Mouse (Mus musculus) macrophage (primary cell): ENCODE measurements around the gene Gm13090. TPM values are rescaled to one million over a fixed set of nuclear protein-coding genes. Genes with fewer than 3 reads are reported as not detected.

Experiments used
- H3K27ac ChIP-seq: fragments of 350-480 bp; formaldehyde crosslinking; 2 replicates; pipeline ENCODE4 v1.9.0; 2021
- H3K36me3 ChIP-seq: fragments of 350-480 bp; formaldehyde crosslinking; 2 replicates; pipeline ENCODE4 v1.9.0; 2021; ENCODE audit errors: inconsistent target
- H3K4me3 ChIP-seq: fragments of 350-480 bp; formaldehyde crosslinking; 2 replicates; pipeline ENCODE4 v1.9.0; 2021; ENCODE audit errors: inconsistent target
- H3K79me2 ChIP-seq: fragments of 350-480 bp; formaldehyde crosslinking; 2 replicates; pipeline ENCODE4 v1.9.0; 2021; ENCODE audit errors: inconsistent target
- WGBS: methylation state at CpG from one replicate; pipeline ENCODE4 v1.1.7; 2026; ENCODE audit warnings: inconsistent platforms; ENCODE audit not compliant: missing documents; 5-methylcytosine and 5-hydroxymethylcytosine counted together
- polyA plus RNA-seq: library from polyadenylated mRNA; stranded (reverse); fragments of 250-400 nt; gene quantifications from 3 replicates; pipeline ENCODE4 v1.2.4, GENCODE M21; 2018; ENCODE audit warnings: inconsistent platforms

Gm13090 gene
- polyA plus RNA-seq, 1 experiment from 2014 or later, result not detected

- WGBS, result 97% methylated on average over 15 of the region's 15 CpGs
- Histone ChIP-seq H3K79me2 (no peaks in the 10 kb centered on the region), H3K36me3 (no peaks in the 10 kb centered on the region), H3K4me3 (no peak overlapping the region), H3K27ac (no peak overlapping the region)
Observed at GRCm38 (mm10) chr4:151074817-151075216, 14.6 kb upstream of the Gm13090 start.

GRCm38 (mm10) chr4:151081355-151081754 lies 8.0 kb upstream of the Gm13090 start:
- WGBS, result 92% methylated on average over 2 of the region's 2 CpGs
- Histone ChIP-seq H3K27ac (no peak overlapping the region), H3K79me2 (no peaks in the 10 kb centered on the region), H3K36me3 (no peaks in the 10 kb centered on the region), H3K4me3 (no peak overlapping the region)

GRCm38 (mm10) chr4:151081977-151082376 lies 7.4 kb upstream of the Gm13090 start:
- Histone ChIP-seq H3K27ac (no peak overlapping the region), H3K4me3 (no peak overlapping the region), H3K36me3 (no peaks in the 10 kb centered on the region), H3K79me2 (no peaks in the 10 kb centered on the region)
- WGBS, result 92% methylated on average over 13 of the region's 13 CpGs

GRCm38 (mm10) chr4:151083027-151083426 lies 6.3 kb upstream of the Gm13090 start:
- 93% methylated on average over 5 of the region's 5 CpGs for WGBS
- H3K27ac ChIP-seq, result no peak overlapping the region
- no peak overlapping the region for H3K4me3 ChIP-seq
- no peaks in the 10 kb centered on the region for H3K36me3 ChIP-seq
- no peaks in the 10 kb centered on the region for H3K79me2 ChIP-seq

- no peaks in the 10 kb centered on the region for H3K36me3 ChIP-seq
- H3K4me3 ChIP-seq, result no peak overlapping the region
- 89% methylated on average over 1 of the region's 1 CpGs for WGBS
- no peak overlapping the region for H3K27ac ChIP-seq
- no peaks in the 10 kb centered on the region for H3K79me2 ChIP-seq
Observed at GRCm38 (mm10) chr4:151087358-151087757, 2.0 kb upstream of the Gm13090 start.

GRCm38 (mm10) chr4:151088819-151089218 lies 551 bp upstream of the Gm13090 start:
- Histone ChIP-seq H3K27ac (no peak overlapping the region), H3K36me3 (no peaks in the 10 kb centered on the region), H3K79me2 (no peaks in the 10 kb centered on the region), H3K4me3 (no peak overlapping the region)
- WGBS, result 94% methylated on average over 14 of the region's 14 CpGs

GRCm38 (mm10) chr4:151095207-151095606 lies 5.8 kb downstream of the Gm13090 start:
- H3K4me3 ChIP-seq, result no peak overlapping the region
- no peak overlapping the region for H3K27ac ChIP-seq
- H3K36me3 ChIP-seq, result no peaks in the 10 kb centered on the region
- 38% methylated on average over 2 of the region's 2 CpGs for WGBS
- no peaks in the 10 kb centered on the region for H3K79me2 ChIP-seq

GRCm38 (mm10) chr4:151096334-151097103 lies 7.1 kb downstream of the Gm13090 start:
- Histone ChIP-seq H3K36me3 (no peaks in the 10 kb centered on the region), H3K27ac (no peak overlapping the region), H3K79me2 (no peaks in the 10 kb centered on the region), H3K4me3 (no peak overlapping the region)
- 86% methylated on average over 14 of the region's 18 CpGs for WGBS

GRCm38 (mm10) chr4:151097104-151097438 lies 7.7 kb downstream of the Gm13090 start:
- Histone ChIP-seq H3K36me3 (no peaks in the 10 kb centered on the region), H3K79me2 (no peaks in the 10 kb centered on the region), H3K4me3 (no peak overlapping the region), H3K27ac (no peak overlapping the region)
- 97% methylated on average over 11 of the region's 11 CpGs for WGBS

GRCm38 (mm10) chr4:151103646-151104045 lies 14.3 kb downstream of the Gm13090 start:
- H3K79me2 ChIP-seq, result no peaks in the 10 kb centered on the region
- no peak overlapping the region for H3K27ac ChIP-seq
- H3K36me3 ChIP-seq, result no peaks in the 10 kb centered on the region
- no peak overlapping the region for H3K4me3 ChIP-seq
- 88% methylated on average over 11 of the region's 11 CpGs for WGBS

- 92% methylated on average over 10 of the region's 10 CpGs for WGBS
- Histone ChIP-seq H3K27ac (no peak overlapping the region), H3K4me3 (no peak overlapping the region), H3K79me2 (no peaks in the 10 kb centered on the region), H3K36me3 (no peaks in the 10 kb centered on the region)
Observed at GRCm38 (mm10) chr4:151104147-151104546, 14.8 kb downstream of the Gm13090 start.

- Histone ChIP-seq H3K27ac (no peak overlapping the region), H3K4me3 (no peak overlapping the region), H3K36me3 (no peaks in the 10 kb centered on the region), H3K79me2 (no peaks in the 10 kb centered on the region)
- WGBS, result 80% methylated on average over 6 of the region's 6 CpGs
Observed at GRCm38 (mm10) chr4:151105886-151106285, 16.5 kb downstream of the Gm13090 start.

GRCm38 (mm10) chr4:151106468-151106867 lies 17.1 kb downstream of the Gm13090 start:
- Histone ChIP-seq H3K79me2 (no peaks in the 10 kb centered on the region), H3K4me3 (no peak overlapping the region), H3K36me3 (no peaks in the 10 kb centered on the region), H3K27ac (no peak overlapping the region)
- 54% methylated on average over 10 of the region's 10 CpGs for WGBS

- no peaks in the 10 kb centered on the region for H3K79me2 ChIP-seq
- 7% methylated on average over 58 of the region's 60 CpGs for WGBS
- H3K36me3 ChIP-seq, result no peaks in the 10 kb centered on the region
- H3K4me3 ChIP-seq, result no peak overlapping the region
- no peak overlapping the region for H3K27ac ChIP-seq
Observed at GRCm38 (mm10) chr4:151107131-151108001, 18.0 kb downstream of the Gm13090 start.
